Mouse (Mus musculus) myocyte (in vitro differentiated cells): ENCODE results near the gene Gdpd5.

Experiments used
- CEBPB ChIP-seq: IDR thresholded peaks from 2 replicates; pipeline ENCODE4 v1.6.1; 2011; ENCODE audit warnings: mild to moderate bottlenecking, moderate library complexity; ENCODE audit not compliant: poor library complexity, insufficient read depth, severe bottlenecking
- E2F4 ChIP-seq: IDR thresholded peaks from one replicate; pipeline ENCODE4 v1.6.1; 2011; ENCODE audit warnings: mild to moderate bottlenecking, control low read depth, moderate library complexity; ENCODE audit not compliant: insufficient read depth
- MAX ChIP-seq: IDR thresholded peaks from one replicate; pipeline ENCODE4 v1.6.1; 2011; ENCODE audit warnings: low read depth, mild to moderate bottlenecking, control low read depth
- MYOG ChIP-seq, 3 experiments: IDR thresholded peaks; one replicate each; pipeline ENCODE4 v1.6.1; 2011; ENCODE audit warnings: control low read depth in 2 of 3, low read depth in 2 of 3, mild to moderate bottlenecking in 2 of 3; ENCODE audit not compliant: insufficient read length in 2 of 3, control insufficient read depth in 1 of 3, insufficient read depth in 1 of 3
- POLR2A ChIP-seq: IDR thresholded peaks from one replicate; pipeline ENCODE4 v1.6.1; 2011; ENCODE audit warnings: low read depth, mild to moderate bottlenecking, control low read depth, moderate library complexity; ENCODE audit not compliant: insufficient read length
- POLR2AphosphoS2 ChIP-seq: IDR thresholded peaks from one replicate; pipeline ENCODE4 v1.6.1; 2011; ENCODE audit warnings: low read depth, control low read depth; ENCODE audit not compliant: insufficient read length
- TCF3 ChIP-seq: IDR thresholded peaks from one replicate; pipeline ENCODE4 v1.6.1; 2011; ENCODE audit warnings: low read depth, control low read depth; ENCODE audit not compliant: insufficient read length
- USF1 ChIP-seq: IDR thresholded peaks from one replicate; pipeline ENCODE4 v1.6.1; 2011; ENCODE audit warnings: low read depth, mild to moderate bottlenecking, control low read depth, moderate library complexity

DNA sequence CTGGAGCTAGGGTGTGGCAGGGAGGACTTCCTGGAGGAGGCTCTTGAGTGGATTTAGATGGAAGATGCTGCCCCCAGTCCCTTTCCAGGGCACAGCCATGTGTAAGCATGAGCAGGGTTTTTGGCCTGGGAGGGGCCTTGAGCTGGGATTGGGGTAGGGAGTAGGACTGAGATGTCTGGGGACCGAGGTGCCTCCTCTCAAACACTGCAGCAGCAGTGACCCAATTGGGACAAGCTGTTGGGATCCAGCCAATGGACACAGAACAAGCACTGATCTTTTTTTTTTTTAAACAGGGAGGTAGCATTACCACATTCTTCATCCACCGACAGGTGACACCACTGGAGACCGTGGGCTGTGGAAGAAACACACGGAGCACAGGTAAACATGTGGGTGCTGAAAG lies 5.6 kb downstream of the Gdpd5 start:
- TF ChIP-seq TCF3 (no peak), POLR2A (no peak), USF1 (no peak), CEBPB (no peak), POLR2AphosphoS2 (no peak), MAX (no peak), MYOG (IDR thresholded peaks at IDR 0.05; ENCODE audit: control insufficient read depth in 1 of 3, insufficient read depth in 1 of 3, insufficient read length in 2 of 3, low read depth in 2 of 3) (no peak), E2F4 (no peak)
